Mouse (Mus musculus) embryonic facial prominence, embryonic 15.5 days (tissue): ENCODE data around the gene Dicer1. TPM values are rescaled to one million over a fixed set of nuclear protein-coding genes. Genes with fewer than 3 reads are reported as not detected.

Experiments used
- ATAC-seq: fragments of 200-750 bp; cut with Nextera tagmentation; 2 replicates; pipeline ENCODE4 v1.8.0; 2017; ENCODE audit warnings: low read depth, moderate TSS enrichment; ENCODE audit not compliant: insufficient number of reproducible peaks, low FRiP score, low TSS enrichment
- H3K27ac ChIP-seq: fragments of 300-500 bp; sonication (generic); replicated peaks from 2 replicates; pipeline ENCODE4 v1.5.1; 2015; ENCODE audit warnings: mild to moderate bottlenecking, inconsistent platforms
- H3K27me3 ChIP-seq: fragments of 300-500 bp; sonication (generic); 2 replicates; pipeline ENCODE4 v1.6.1; 2015; ENCODE audit warnings: inconsistent platforms
- H3K36me3 ChIP-seq: fragments of 300-500 bp; sonication (generic); 2 replicates; pipeline ENCODE4 v1.6.1; 2015; ENCODE audit warnings: mild to moderate bottlenecking, inconsistent platforms
- H3K4me1 ChIP-seq: fragments of 300-500 bp; sonication (generic); 2 replicates; pipeline ENCODE4 v1.6.1; 2015; ENCODE audit warnings: inconsistent platforms
- H3K4me2 ChIP-seq: fragments of 300-500 bp; sonication (generic); replicated peaks from 2 replicates; pipeline ENCODE4 v1.6.1; 2015; ENCODE audit warnings: mild to moderate bottlenecking, inconsistent platforms
- H3K4me3 ChIP-seq: fragments of 300-500 bp; sonication (generic); replicated peaks from 2 replicates; pipeline ENCODE4 v1.5.1; 2015; ENCODE audit warnings: mild to moderate bottlenecking, inconsistent platforms
- H3K9ac ChIP-seq: fragments of 300-500 bp; sonication (generic); 2 replicates; pipeline ENCODE4 v1.6.1; 2015; ENCODE audit warnings: inconsistent platforms
- H3K9me3 ChIP-seq: fragments of 300-500 bp; sonication (generic); replicated peaks from 2 replicates; pipeline ENCODE4 v1.6.1; 2016; ENCODE audit warnings: inconsistent platforms
- WGBS: fragments of 180-500 bp; shearing (Covaris S2); methylation state at CpG from one replicate; pipeline ENCODE4 v1.1.7; 2015; 5-methylcytosine and 5-hydroxymethylcytosine counted together
- polyA plus RNA-seq: library from polyadenylated mRNA; unstranded; fragments of >200 nt; fragmentation: Nextera tagmentation; extraction: Ambion mirVana; gene quantifications from 2 replicates; pipeline ENCODE4 v1.2.1, GENCODE M21; 2015

Dicer1 gene
- polyA plus RNA-seq, 1 experiment from 2014 or later: 32.8 TPM

DNA sequence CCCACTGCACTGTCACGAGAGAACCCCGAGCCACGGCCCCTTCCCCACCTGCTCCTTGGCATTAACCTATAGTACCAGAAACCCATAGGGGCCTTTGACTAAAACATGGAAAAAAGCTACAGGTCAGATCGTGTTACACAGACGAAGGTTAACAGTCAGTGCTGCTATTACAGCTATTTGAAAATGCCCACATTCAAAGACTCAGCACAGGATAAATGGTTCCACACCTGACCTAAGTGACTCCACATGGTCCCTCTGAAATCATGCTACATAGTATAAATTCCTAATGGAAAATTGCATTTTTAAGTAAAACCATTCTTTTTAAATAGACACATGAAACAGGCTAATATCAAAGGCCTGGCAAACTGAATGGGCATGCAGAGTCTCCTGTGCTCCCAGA, 35.3 kb downstream of the Dicer1 start:
- no peak for ATAC-seq
- no peak overlapping the region for H3K4me2 ChIP-seq
- 48% methylated on average over 5 of the region's 5 CpGs for WGBS
- H3K36me3 ChIP-seq: peaks cover 52% of the 10 kb centered on the region
- H3K4me3 ChIP-seq: no peak overlapping the region
- no peak overlapping the region for H3K9ac ChIP-seq
- H3K27me3 ChIP-seq: no peaks in the 10 kb centered on the region
- peaks cover 9% of the 10 kb centered on the region; the same call in 1 of the 2 replicates for H3K4me1 ChIP-seq
- H3K27ac ChIP-seq: no peak overlapping the region
- no peaks in the 10 kb centered on the region for H3K9me3 ChIP-seq

DNA sequence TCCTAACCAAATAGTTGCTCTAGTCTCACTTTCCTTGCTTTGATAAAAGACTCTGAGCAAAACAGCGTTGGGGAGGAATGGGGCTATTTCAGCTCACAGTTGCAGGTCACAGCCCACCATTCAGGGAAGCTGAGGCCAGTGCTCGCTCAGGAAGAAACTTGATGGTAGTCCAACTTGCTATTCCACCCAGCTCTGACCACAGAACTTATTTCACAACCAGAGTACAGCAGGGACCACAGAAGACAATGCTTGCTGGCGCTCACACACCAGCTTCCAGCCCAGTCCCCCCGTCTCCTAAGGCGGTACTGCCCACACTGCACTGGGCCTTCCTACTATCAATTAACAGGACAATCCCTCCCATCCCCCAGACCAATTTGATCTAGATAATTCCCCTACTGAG, 36.3 kb downstream of the Dicer1 start:
- Histone ChIP-seq H3K4me1 (peaks cover 9% of the 10 kb centered on the region; the same call in 1 of the 2 replicates), H3K36me3 (peaks cover 54% of the 10 kb centered on the region), H3K4me3 (no peak overlapping the region), H3K9ac (no peak overlapping the region), H3K9me3 (no peaks in the 10 kb centered on the region), H3K27ac (no peak overlapping the region), H3K4me2 (no peak overlapping the region), H3K27me3 (no peaks in the 10 kb centered on the region)
- ATAC-seq: no peak
- 91% methylated on average over 5 of the region's 5 CpGs for WGBS

DNA sequence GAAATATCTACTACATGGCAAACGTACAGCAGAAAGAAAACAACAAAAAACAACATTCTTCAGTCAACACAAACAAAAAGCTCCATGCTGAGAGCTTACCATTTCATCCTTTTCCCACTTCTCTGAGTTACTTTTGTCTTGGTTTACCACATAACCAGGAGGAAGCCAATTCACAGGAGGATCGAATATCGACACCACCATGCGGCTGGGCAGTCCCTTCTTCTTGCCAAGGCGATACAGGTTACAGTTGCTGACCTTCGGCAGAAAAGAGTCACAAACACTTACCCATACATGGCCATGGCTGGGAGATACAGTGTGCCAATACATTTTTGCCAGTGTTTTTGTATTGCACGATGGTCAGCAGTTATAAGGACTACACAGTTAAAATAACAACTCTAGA, 51.5 kb downstream of the Dicer1 start:
- ATAC-seq: no peak
- WGBS: 34% methylated on average over 7 of the region's 7 CpGs
- Histone ChIP-seq H3K9ac (no peak overlapping the region), H3K4me1 (peaks cover 31% of the 10 kb centered on the region), H3K9me3 (no peaks in the 10 kb centered on the region), H3K27me3 (no peaks in the 10 kb centered on the region), H3K27ac (peak overlapping the region; percentile 18; the same call in 1 of the 2 replicates), H3K4me2 (no peak overlapping the region), H3K4me3 (no peak overlapping the region), H3K36me3 (peaks cover 59% of the 10 kb centered on the region)

DNA sequence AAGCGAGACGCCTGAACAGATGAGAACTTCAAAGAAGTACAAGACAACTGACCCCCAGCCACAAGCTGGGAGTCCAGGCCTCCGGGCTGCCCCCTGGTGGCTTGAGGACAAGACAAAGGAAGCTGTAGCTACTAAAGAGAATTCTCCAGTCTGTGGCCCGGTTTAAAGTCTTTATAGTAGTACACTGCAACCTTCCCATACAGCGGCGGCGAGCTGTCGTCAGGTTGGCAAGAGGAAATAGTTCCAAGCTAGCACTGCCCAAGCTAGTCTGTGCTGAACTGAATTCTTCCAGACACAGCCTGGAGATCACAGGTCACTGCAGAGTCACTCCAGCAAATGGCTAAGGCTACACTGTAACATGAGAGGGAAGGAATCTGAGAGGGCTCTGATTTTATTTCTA, 52.0 kb downstream of the Dicer1 start:
- peaks cover 60% of the 10 kb centered on the region for H3K36me3 ChIP-seq
- peak; percentile 68; the same call in 1 of the 2 replicates for ATAC-seq
- peaks cover 31% of the 10 kb centered on the region for H3K4me1 ChIP-seq
- H3K4me2 ChIP-seq: no peak overlapping the region
- H3K4me3 ChIP-seq: no peak overlapping the region
- H3K9me3 ChIP-seq: no peaks in the 10 kb centered on the region
- no peak overlapping the region for H3K9ac ChIP-seq
- WGBS: 24% methylated on average over 8 of the region's 8 CpGs
- H3K27ac ChIP-seq: peak overlapping the region; percentile 18
- H3K27me3 ChIP-seq: no peaks in the 10 kb centered on the region

DNA sequence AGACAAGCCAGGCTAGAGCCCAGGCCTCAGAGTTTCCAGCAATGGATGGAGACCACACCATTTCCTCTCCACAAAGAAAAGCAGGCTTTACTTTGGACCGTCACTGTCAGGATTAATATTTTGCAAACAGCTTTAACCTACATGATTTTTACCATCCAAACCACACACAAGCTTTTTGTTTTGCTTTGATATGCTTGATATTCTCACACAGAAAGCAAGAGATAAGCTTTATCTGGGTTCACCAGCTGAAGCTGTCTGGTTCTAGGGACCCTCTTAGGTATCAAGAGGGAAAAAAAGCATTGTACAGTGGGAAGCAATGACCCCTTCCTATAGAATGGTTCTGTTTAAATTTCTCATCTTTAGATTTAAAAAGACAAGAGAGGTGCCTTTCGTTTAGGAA, 56.2 kb downstream of the Dicer1 start:
- Histone ChIP-seq H3K4me2 (no peak overlapping the region), H3K4me1 (peaks cover 32% of the 10 kb centered on the region), H3K36me3 (peaks cover 45% of the 10 kb centered on the region), H3K9me3 (no peaks in the 10 kb centered on the region), H3K27ac (no peak overlapping the region), H3K27me3 (no peaks in the 10 kb centered on the region), H3K9ac (no peak overlapping the region), H3K4me3 (no peak overlapping the region)
- WGBS: 88% methylated on average over 2 of the region's 2 CpGs
- no peak for ATAC-seq

DNA sequence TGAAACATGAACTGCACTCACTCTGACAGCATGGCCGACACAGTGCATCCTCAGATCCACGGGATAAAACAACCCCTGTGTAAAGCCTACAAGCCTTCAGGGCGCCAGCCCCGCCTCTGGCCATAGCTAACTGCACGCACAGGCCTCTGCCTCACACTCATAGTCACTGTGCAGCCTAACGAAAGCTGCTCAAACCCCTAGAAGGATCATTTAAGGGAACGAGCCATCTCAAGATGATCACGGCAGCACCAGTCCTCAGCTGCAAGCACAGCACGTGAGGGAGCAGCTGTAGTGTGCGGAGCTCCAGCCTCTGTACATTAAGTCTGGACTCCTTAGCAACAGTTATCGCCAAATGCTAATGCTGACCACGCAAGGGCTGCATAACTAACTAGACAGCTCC, 58.9 kb downstream of the Dicer1 start:
- no peak overlapping the region for H3K27ac ChIP-seq
- H3K9ac ChIP-seq: no peak overlapping the region
- no peak overlapping the region for H3K4me3 ChIP-seq
- peaks cover 60% of the 10 kb centered on the region for H3K36me3 ChIP-seq
- no peaks in the 10 kb centered on the region for H3K9me3 ChIP-seq
- 59% methylated on average over 12 of the region's 12 CpGs for WGBS
- no peak for ATAC-seq
- H3K4me2 ChIP-seq: no peak overlapping the region
- H3K27me3 ChIP-seq: no peaks in the 10 kb centered on the region
- H3K4me1 ChIP-seq: peaks cover 17% of the 10 kb centered on the region; the same call in 1 of the 2 replicates

DNA sequence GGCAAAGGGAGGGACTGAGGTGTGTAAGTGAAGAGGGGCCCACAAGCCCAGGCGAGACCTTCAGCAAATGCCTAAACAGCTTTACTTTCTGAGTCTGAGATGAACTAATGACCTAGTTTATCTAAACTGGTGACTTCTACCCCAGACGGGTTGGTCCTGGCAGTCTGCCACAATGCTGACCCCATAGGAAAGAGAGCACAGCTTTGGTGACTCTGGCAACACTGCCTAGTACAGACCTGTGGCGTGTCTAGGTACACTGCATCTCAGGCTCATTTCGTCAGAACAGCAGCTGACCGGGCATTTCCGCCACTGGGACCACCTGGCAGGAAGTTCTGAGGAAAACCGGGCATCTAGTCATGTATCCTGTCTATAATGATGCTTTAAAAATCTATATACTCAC, 61.3 kb downstream of the Dicer1 start:
- Histone ChIP-seq H3K27me3 (no peaks in the 10 kb centered on the region), H3K4me2 (no peak overlapping the region), H3K4me3 (no peak overlapping the region), H3K4me1 (peaks cover 7% of the 10 kb centered on the region; the same call in 1 of the 2 replicates), H3K27ac (no peak overlapping the region), H3K9me3 (no peaks in the 10 kb centered on the region), H3K36me3 (peaks cover 51% of the 10 kb centered on the region), H3K9ac (no peak overlapping the region)
- WGBS: 73% methylated on average over 7 of the region's 7 CpGs
- no peak for ATAC-seq

DNA sequence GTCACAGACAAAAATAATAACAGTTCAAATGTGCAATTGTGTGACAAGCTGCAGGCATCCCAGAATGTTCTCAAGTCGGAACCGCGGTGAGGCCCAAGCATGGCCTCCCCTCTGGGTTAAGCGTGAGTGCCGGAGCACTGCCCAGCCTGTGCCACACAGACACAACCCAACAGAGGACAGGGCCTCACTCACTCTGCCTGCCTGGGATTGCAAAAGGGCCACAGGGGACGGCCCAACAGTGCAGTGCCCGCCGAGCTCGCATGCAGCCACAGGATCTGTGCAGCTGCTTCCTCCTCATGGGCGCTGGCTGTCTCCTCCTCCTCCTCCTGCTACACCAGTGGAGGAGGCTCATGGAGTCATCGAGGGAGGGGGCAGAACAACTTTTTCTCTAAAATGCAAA, 62.9 kb downstream of the Dicer1 start:
- Histone ChIP-seq H3K4me3 (no peak overlapping the region), H3K4me1 (peaks cover 7% of the 10 kb centered on the region; the same call in 1 of the 2 replicates), H3K4me2 (no peak overlapping the region), H3K27me3 (no peaks in the 10 kb centered on the region), H3K27ac (no peak overlapping the region), H3K36me3 (peaks cover 41% of the 10 kb centered on the region), H3K9ac (no peak overlapping the region), H3K9me3 (no peaks in the 10 kb centered on the region)
- WGBS: 69% methylated on average over 11 of the region's 11 CpGs
- no peak for ATAC-seq

DNA sequence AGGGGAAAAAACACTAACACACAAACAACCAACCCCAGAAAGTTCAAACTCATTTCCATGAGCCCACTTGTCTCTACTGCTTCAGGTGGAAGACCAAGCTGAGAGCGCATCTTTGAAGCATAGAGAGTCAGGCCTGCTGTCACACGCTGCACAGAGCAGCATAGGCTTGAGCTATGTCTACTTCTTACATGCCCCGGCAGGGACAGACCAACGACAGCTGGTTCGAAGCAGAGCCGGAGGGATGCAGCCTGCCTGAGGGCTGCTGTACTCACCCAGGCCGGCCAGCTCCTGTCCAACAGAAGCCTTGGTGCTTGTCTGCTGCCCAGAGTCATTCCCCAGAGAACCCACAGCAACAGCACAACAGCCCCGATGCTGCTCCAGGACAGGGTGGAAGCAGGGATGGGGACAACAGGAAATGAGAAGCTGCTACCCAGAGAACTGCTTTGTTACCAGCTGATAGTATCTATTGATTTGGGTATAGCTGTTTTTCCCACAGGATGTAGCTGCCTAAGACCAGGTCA, 67.3 kb downstream of the Dicer1 start:
- Histone ChIP-seq H3K9ac (no peak overlapping the region), H3K4me2 (no peak overlapping the region), H3K27me3 (no peaks in the 10 kb centered on the region), H3K36me3 (peaks cover 14% of the 10 kb centered on the region), H3K4me1 (no peaks in the 10 kb centered on the region; the same call in 1 of the 2 replicates), H3K9me3 (no peaks in the 10 kb centered on the region), H3K27ac (no peak overlapping the region), H3K4me3 (no peak overlapping the region)
- no peak for ATAC-seq
- 43% methylated on average over 8 of the region's 8 CpGs for WGBS

DNA sequence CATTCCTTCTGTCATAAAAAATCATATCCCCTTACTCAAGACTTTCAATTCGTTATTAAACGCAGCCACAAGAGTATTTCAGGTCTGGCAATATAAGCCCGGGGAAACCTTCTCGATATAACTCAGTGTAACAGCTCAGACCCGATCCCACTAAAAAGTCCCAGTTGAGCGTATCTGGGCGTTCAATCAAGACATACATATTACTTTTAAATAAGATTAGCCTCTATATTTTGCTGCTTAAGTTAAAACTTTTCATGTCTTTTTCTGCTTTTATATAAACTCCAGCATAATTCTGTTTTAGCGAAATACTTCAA, 72.0 kb downstream of the Dicer1 start:
- ATAC-seq: no peak
- Histone ChIP-seq H3K4me1 (peaks cover 11% of the 10 kb centered on the region), H3K27ac (no peak overlapping the region), H3K27me3 (0 out of 2 replicates have a peak, but pooled peaks cover 3% of the 10 kb centered on the region), H3K9me3 (no peaks in the 10 kb centered on the region), H3K9ac (no peak overlapping the region), H3K4me2 (no peak overlapping the region), H3K4me3 (no peak overlapping the region), H3K36me3 (no peaks in the 10 kb centered on the region)
- WGBS: 35% methylated on average over 8 of the region's 8 CpGs

DNA sequence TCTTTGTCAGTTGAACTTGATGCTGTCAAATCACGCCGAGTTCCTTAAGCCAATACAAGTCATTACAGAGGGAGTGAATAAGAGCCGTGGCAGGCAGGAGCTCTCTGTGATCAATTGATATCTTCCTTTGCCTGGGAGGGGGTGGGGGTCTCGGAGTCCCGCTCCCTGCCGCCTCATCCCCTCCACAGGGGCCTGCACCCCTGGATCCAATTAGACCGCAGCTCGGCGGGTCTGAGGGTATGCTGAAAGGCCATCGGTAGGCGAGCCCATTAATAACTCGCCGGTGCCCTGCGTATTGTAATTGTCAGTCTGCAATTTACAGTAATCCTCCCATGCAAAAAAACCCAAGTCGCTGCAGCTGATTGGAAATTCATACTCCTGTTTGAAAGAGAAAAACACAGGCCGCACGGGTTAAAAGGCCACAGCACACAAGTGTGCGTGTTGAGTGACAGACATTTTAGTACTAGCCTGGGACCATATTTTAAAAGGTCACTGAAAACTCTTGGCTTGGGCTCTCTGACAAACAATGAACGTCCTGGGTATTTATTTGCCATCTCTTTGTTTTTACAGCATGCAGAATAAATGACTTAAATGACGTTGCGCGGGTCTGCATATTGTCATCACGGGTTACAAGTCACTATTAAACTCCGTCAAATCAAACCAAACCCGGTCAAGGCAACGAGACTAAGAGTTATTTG, 72.5 kb downstream of the Dicer1 start:
- no peaks in the 10 kb centered on the region for H3K9me3 ChIP-seq
- H3K9ac ChIP-seq: no peak overlapping the region
- WGBS: 27% methylated on average over 26 of the region's 26 CpGs
- 0 out of 2 replicates have a peak, but pooled peaks cover 3% of the 10 kb centered on the region for H3K27me3 ChIP-seq
- ATAC-seq: no peak
- peak overlapping the region; percentile 10 for H3K4me2 ChIP-seq
- peaks cover 11% of the 10 kb centered on the region for H3K4me1 ChIP-seq
- no peaks in the 10 kb centered on the region for H3K36me3 ChIP-seq
- no peak overlapping the region for H3K27ac ChIP-seq
- H3K4me3 ChIP-seq: no peak overlapping the region

DNA sequence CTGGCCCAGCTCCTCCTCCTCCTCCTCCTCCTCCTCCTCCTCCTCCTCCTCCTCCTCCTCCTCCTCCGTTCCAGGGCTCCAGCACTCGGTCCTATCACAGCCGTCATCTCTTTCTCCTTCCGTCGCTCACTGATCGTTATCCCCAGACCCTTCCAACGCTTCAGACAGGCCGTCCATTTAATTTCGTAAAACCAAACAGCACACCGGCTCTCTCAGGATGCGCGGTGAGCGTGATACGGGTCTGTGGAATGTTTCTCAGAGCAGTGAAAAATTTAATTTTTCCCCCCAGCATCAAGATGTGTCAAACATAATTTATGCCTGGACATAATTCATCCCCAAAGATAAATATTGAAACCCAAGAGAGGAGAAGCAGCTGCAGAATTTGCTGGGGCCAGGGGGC, 73.3 kb downstream of the Dicer1 start:
- Histone ChIP-seq H3K27ac (no peak overlapping the region), H3K9ac (no peak overlapping the region)
- WGBS: 22% methylated on average over 13 of the region's 14 CpGs

More for the DNA sequence above, 73.3 kb downstream of the Dicer1 start:
- Histone ChIP-seq H3K4me1 (peaks cover 11% of the 10 kb centered on the region), H3K9me3 (no peaks in the 10 kb centered on the region), H3K36me3 (no peaks in the 10 kb centered on the region), H3K4me3 (no peak overlapping the region), H3K4me2 (peak overlapping the region; percentile 10; the same call in 1 of the 2 replicates), H3K27me3 (0 out of 2 replicates have a peak, but pooled peaks cover 9% of the 10 kb centered on the region)
- no peak for ATAC-seq
